Mouse (Mus musculus): ENCODE results near the gene Narfl. TPM values are rescaled to one million over a fixed set of nuclear protein-coding genes. Genes with fewer than 3 reads are reported as not detected.

Narfl gene
- polyA plus RNA-seq, 1 experiment from 2014 or later = 15.3 TPM

- no peak for DNase-seq
- no peak overlapping the region for H3K9ac ChIP-seq (replicated peaks)
- peaks cover 27% of the 10 kb centered on the region for H3K36me3 ChIP-seq (replicated peaks; ENCODE audit: insufficient read depth, low read length)
- peaks cover 7% of the 10 kb centered on the region; the same call in 1 of the 2 replicates for H3K4me1 ChIP-seq (ENCODE audit: insufficient read depth)
- no peak overlapping the region for H3K4me2 ChIP-seq (ENCODE audit: low read depth, low read length)
- WGBS (ENCODE audit: insufficient replicate concordance) = 73% methylated on average over 10 of the region's 10 CpGs
- no peak for ATAC-seq
- H3K9me3 ChIP-seq (ENCODE audit: low read length) = no peaks in the 10 kb centered on the region
- no peak overlapping the region for H3K4me3 ChIP-seq (ENCODE audit: low read depth, low read length)
- no peak for TF ChIP-seq CTCF (IDR thresholded peaks at IDR 0.05; ENCODE audit: low read depth)
- no peak for TF ChIP-seq EP300 (IDR thresholded peaks at IDR 0.05; ENCODE audit: low read depth)
- H3K27ac ChIP-seq (ENCODE audit: low read depth) = no peak overlapping the region
- no peaks in the 10 kb centered on the region for H3K27me3 ChIP-seq (ENCODE audit: insufficient read depth, low read length)
Observed at GRCm38 (mm10) chr17:25775318-25776062, 1.9 kb downstream of the Narfl start.

- WGBS (ENCODE audit: insufficient replicate concordance) = 87% methylated on average over 5 of the region's 5 CpGs
- DNase-seq = no peak
- no peak overlapping the region for H3K4me2 ChIP-seq (ENCODE audit: low read depth, low read length)
- no peak for ATAC-seq
- no peak overlapping the region for H3K9ac ChIP-seq (replicated peaks)
- H3K9me3 ChIP-seq (ENCODE audit: low read length) = no peaks in the 10 kb centered on the region
- peaks cover 7% of the 10 kb centered on the region; the same call in 1 of the 2 replicates for H3K4me1 ChIP-seq (ENCODE audit: insufficient read depth)
- H3K27me3 ChIP-seq (ENCODE audit: insufficient read depth, low read length) = no peaks in the 10 kb centered on the region
- H3K36me3 ChIP-seq (replicated peaks; ENCODE audit: insufficient read depth, low read length) = peaks cover 48% of the 10 kb centered on the region
- no peak overlapping the region for H3K4me3 ChIP-seq (ENCODE audit: low read depth, low read length)
- H3K27ac ChIP-seq (ENCODE audit: low read depth) = no peak overlapping the region
- no peak for TF ChIP-seq CTCF (IDR thresholded peaks at IDR 0.05; ENCODE audit: low read depth)
- no peak for TF ChIP-seq EP300 (IDR thresholded peaks at IDR 0.05; ENCODE audit: low read depth)
Observed at GRCm38 (mm10) chr17:25777948-25778347, 4.4 kb downstream of the Narfl start.

GRCm38 (mm10) chr17:25781339-25781738 is 7.8 kb downstream of the Narfl start:
- DNase-seq = no peak
- no peak for ATAC-seq
- Histone ChIP-seq H3K27ac (ENCODE audit: low read depth) (no peak overlapping the region), H3K4me2 (ENCODE audit: low read depth, low read length) (no peak overlapping the region), H3K9me3 (ENCODE audit: low read length) (no peaks in the 10 kb centered on the region), H3K9ac (replicated peaks) (no peak overlapping the region), H3K4me1 (ENCODE audit: insufficient read depth) (peaks cover 13% of the 10 kb centered on the region; the same call in 1 of the 2 replicates), H3K4me3 (ENCODE audit: low read depth, low read length) (no peak overlapping the region), H3K27me3 (ENCODE audit: insufficient read depth, low read length) (no peaks in the 10 kb centered on the region), H3K36me3 (replicated peaks; ENCODE audit: insufficient read depth, low read length) (peaks cover 42% of the 10 kb centered on the region)
- TF ChIP-seq EP300 (IDR thresholded peaks at IDR 0.05; ENCODE audit: low read depth) (no peak), CTCF (IDR thresholded peaks at IDR 0.05; ENCODE audit: low read depth) (no peak)
- 80% methylated on average over 6 of the region's 6 CpGs for WGBS (ENCODE audit: insufficient replicate concordance)

GRCm38 (mm10) chr17:25783086-25783485 is 9.5 kb downstream of the Narfl start:
- no peak for ATAC-seq
- H3K4me2 ChIP-seq (ENCODE audit: low read depth, low read length) = no peak overlapping the region
- DNase-seq = no peak
- H3K9me3 ChIP-seq (ENCODE audit: low read length) = no peaks in the 10 kb centered on the region
- H3K4me1 ChIP-seq (ENCODE audit: insufficient read depth) = peaks cover 13% of the 10 kb centered on the region; the same call in 1 of the 2 replicates
- WGBS (ENCODE audit: insufficient replicate concordance) = 83% methylated on average over 7 of the region's 7 CpGs
- H3K27ac ChIP-seq (ENCODE audit: low read depth) = no peak overlapping the region
- H3K4me3 ChIP-seq (ENCODE audit: low read depth, low read length) = no peak overlapping the region
- peaks cover 31% of the 10 kb centered on the region for H3K36me3 ChIP-seq (replicated peaks; ENCODE audit: insufficient read depth, low read length)
- H3K9ac ChIP-seq (replicated peaks) = no peak overlapping the region
- no peaks in the 10 kb centered on the region for H3K27me3 ChIP-seq (ENCODE audit: insufficient read depth, low read length)
- TF ChIP-seq CTCF (IDR thresholded peaks at IDR 0.05; ENCODE audit: low read depth) (no peak), EP300 (IDR thresholded peaks at IDR 0.05; ENCODE audit: low read depth) (no peak)

GRCm38 (mm10) chr17:25783861-25784574 is 10.4 kb downstream of the Narfl start:
- ATAC-seq (no peak), DNase-seq (no peak)
- Histone ChIP-seq H3K36me3 (replicated peaks; ENCODE audit: insufficient read depth, low read length) (peaks cover 31% of the 10 kb centered on the region), H3K4me3 (ENCODE audit: low read depth, low read length) (no peak overlapping the region), H3K27me3 (ENCODE audit: insufficient read depth, low read length) (no peaks in the 10 kb centered on the region), H3K4me2 (ENCODE audit: low read depth, low read length) (peak overlapping the region; percentile 89; the same call in 1 of the 2 replicates), H3K9ac (replicated peaks) (no peak overlapping the region), H3K27ac (ENCODE audit: low read depth) (no peak overlapping the region), H3K9me3 (ENCODE audit: low read length) (no peaks in the 10 kb centered on the region), H3K4me1 (ENCODE audit: insufficient read depth) (peaks cover 13% of the 10 kb centered on the region; the same call in 1 of the 2 replicates)
- TF ChIP-seq EP300 (IDR thresholded peaks at IDR 0.05; ENCODE audit: low read depth) (no peak), CTCF (IDR thresholded peaks at IDR 0.05; ENCODE audit: low read depth) (no peak)
- WGBS (ENCODE audit: insufficient replicate concordance) = 79% methylated on average over 15 of the region's 15 CpGs

GRCm38 (mm10) chr17:25785281-25785745 is 11.7 kb downstream of the Narfl start, which contains the start of gene Haghl:
TSS of gene Haghl (minus strand) at chr17:25785673.
- peaks cover 13% of the 10 kb centered on the region; the same call in 1 of the 2 replicates for H3K4me1 ChIP-seq (ENCODE audit: insufficient read depth)
- TF ChIP-seq EP300 (IDR thresholded peaks at IDR 0.05; ENCODE audit: low read depth) (no peak), CTCF (IDR thresholded peaks at IDR 0.05; ENCODE audit: low read depth) (peak; percentile 9; the same call in 1 of the 2 replicates)
- H3K27me3 ChIP-seq (ENCODE audit: insufficient read depth, low read length) = no peaks in the 10 kb centered on the region
- peak within 1 kb of the TSS; percentile 68 for H3K9ac ChIP-seq (replicated peaks)
- H3K4me3 ChIP-seq (ENCODE audit: low read depth, low read length) = peak within 1 kb of the TSS; percentile 65
- peak within 1 kb of the TSS; percentile 64 for H3K27ac ChIP-seq (ENCODE audit: low read depth)
- H3K9me3 ChIP-seq (ENCODE audit: low read length) = no peaks in the 10 kb centered on the region
- peaks cover 26% of the 10 kb centered on the region for H3K36me3 ChIP-seq (replicated peaks; ENCODE audit: insufficient read depth, low read length)
- WGBS (ENCODE audit: insufficient replicate concordance) = under 1% methylated on average over 23 of the region's 23 CpGs
- peak within 1 kb of the TSS; percentile 89 for H3K4me2 ChIP-seq (ENCODE audit: low read depth, low read length)
- ATAC-seq (peak; percentile 94), DNase-seq (peak; percentile 96)

Data from liver, postnatal 0 days (tissue).